Mouse (Mus musculus): ENCODE results near the gene Itsn1. TPM values are rescaled to one million over a fixed set of nuclear protein-coding genes. Genes with fewer than 3 reads are reported as not detected.

Itsn1 gene
- polyA plus RNA-seq, 1 experiment, result 55.2 TPM

DNA sequence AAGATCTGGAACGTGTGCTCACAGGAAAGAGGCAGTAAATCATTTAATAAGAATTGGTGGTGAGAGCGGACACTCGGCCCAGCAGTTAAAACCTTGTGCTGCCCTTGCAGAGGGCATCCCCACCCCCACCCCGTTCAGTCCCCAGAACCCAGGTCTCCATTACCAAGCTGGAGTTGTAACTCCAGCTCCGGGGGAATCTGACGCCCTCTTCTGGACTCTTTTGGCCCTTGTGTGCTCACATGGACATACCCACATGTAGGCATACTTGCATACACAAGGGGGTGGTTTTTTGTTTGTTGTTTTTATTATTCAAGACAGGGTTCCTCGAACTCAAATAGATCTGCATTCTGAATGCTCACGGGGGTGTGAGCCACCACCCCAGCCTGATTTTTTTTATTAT is 206.6 kb downstream of the Itsn1 start:
- Histone ChIP-seq H3K27ac (ENCODE audit: insufficient read depth, low read length) (no peak overlapping the region), H3K4me1 (ENCODE audit: control insufficient read depth, insufficient read depth, low read length) (no peaks in the 10 kb centered on the region), H3K4me3 (ENCODE audit: insufficient read depth, low read length) (no peak overlapping the region)
- TF ChIP-seq CTCF (IDR thresholded peaks at IDR 0.05; ENCODE audit: extremely low read depth, insufficient read depth, low read length), result no peak
- TF ChIP-seq POLR2A (IDR thresholded peaks at IDR 0.05; ENCODE audit: extremely low read depth, insufficient read depth, low read length), result no peak

DNA sequence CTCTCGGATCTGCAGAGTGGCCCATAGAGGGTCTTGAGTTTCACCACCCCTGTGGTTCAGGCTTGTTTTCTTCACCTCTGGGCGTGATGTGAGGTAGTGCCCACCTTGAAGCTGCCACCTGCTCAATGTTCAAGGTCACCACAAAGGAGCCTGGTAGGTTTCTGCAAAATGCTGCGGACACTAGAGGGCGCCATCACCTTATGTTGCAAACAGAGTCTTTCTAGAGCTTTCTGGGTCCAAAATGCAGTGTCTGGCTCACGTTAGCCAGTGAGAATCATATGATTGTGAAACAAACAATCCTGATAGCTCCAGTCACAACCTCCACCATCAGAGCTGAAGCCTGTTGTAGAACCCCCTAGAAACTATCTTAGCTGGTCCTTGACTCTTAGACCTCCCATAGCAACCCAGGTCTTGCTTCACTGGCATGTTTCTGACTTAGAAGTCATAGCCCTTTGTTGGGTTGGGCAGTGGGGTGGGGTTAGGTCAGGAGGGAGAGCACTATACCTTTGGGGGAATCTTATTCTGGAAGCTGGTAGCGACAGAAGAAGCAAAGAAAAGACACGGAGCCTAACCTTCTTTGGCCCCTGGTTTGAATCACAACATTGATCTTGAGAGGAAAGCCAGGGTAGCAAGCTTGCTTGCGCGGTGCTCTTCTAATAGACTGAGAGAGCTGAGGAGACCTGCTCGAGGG is 207.4 kb downstream of the Itsn1 start:
- Histone ChIP-seq H3K4me3 (ENCODE audit: insufficient read depth, low read length) (no peak overlapping the region), H3K27ac (ENCODE audit: insufficient read depth, low read length) (no peak overlapping the region), H3K4me1 (ENCODE audit: control insufficient read depth, insufficient read depth, low read length) (no peaks in the 10 kb centered on the region)
- TF ChIP-seq POLR2A (IDR thresholded peaks at IDR 0.05; ENCODE audit: extremely low read depth, insufficient read depth, low read length) (no peak), CTCF (IDR thresholded peaks at IDR 0.05; ENCODE audit: extremely low read depth, insufficient read depth, low read length) (peak; percentile 88)

DNA sequence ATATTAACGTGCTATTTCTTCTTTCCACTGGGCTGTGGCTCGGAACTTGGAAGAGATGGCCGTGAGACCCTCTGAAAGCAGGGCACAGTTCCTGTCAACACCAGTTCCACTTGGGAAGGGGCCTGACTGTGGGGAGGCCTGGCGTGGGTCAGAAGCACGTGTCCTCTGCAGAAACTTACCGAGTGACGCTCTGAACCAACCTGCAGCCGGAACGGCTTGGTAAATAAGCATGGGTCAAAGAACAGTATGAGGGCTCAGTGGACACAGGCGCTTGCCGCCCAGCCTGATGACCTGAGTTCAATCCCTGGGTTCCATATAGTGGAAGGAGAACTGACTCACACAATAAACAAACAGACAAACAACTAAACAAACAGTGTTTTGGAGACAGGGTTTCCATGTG is 208.2 kb downstream of the Itsn1 start:
- H3K4me3 ChIP-seq (ENCODE audit: insufficient read depth, low read length), result no peak overlapping the region
- TF ChIP-seq POLR2A (IDR thresholded peaks at IDR 0.05; ENCODE audit: extremely low read depth, insufficient read depth, low read length) (no peak), CTCF (IDR thresholded peaks at IDR 0.05; ENCODE audit: extremely low read depth, insufficient read depth, low read length) (no peak)
- H3K4me1 ChIP-seq (ENCODE audit: control insufficient read depth, insufficient read depth, low read length), result no peaks in the 10 kb centered on the region
- no peak overlapping the region for H3K27ac ChIP-seq (ENCODE audit: insufficient read depth, low read length)

DNA sequence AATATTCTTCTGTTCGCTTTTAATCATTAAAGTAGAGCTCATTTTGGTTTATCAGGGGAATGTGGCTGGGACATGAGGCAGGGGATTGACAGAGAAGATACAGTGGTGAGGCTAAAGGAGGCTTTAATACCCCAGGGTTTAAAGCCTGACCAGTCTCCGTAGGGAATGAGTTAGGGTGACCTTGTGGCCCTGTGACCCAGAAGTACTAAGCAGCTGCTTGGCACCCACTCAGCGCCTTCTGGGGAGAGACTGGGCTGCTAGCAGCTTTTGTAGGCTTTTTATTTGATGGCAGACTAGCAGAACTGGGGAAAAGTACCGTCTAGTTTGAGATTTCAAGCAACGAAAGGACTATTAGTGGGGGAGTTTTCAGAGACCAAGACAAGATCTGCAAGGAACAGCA is 209.1 kb downstream of the Itsn1 start:
- H3K4me1 ChIP-seq (ENCODE audit: control insufficient read depth, insufficient read depth, low read length), result no peaks in the 10 kb centered on the region
- H3K4me3 ChIP-seq (ENCODE audit: insufficient read depth, low read length), result no peak overlapping the region
- H3K27ac ChIP-seq (ENCODE audit: insufficient read depth, low read length), result no peak overlapping the region
- no peak for TF ChIP-seq CTCF (IDR thresholded peaks at IDR 0.05; ENCODE audit: extremely low read depth, insufficient read depth, low read length)
- TF ChIP-seq POLR2A (IDR thresholded peaks at IDR 0.05; ENCODE audit: extremely low read depth, insufficient read depth, low read length), result no peak

DNA sequence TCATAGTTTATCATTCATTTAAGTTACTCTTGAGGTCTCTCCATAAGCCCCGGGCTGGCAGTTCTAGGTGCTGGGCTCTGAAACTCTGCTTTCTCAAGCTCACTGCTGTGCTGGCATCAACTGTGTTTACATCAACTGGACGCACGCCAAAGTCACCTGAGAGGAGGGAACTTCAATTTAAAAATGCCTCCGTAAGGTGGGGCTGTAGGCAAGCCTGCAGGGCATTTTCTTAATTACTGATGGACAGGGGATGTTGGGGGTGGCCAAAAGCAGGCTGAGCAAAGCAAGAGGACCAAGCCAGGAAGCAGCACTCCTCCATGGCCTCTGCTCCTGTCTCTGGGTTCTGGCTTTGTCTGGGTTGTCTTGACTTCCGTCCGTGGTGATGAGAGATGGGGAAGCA is 211.6 kb downstream of the Itsn1 start:
- Histone ChIP-seq H3K4me3 (ENCODE audit: insufficient read depth, low read length) (no peak overlapping the region), H3K27ac (ENCODE audit: insufficient read depth, low read length) (no peak overlapping the region), H3K4me1 (ENCODE audit: control insufficient read depth, insufficient read depth, low read length) (no peaks in the 10 kb centered on the region)
- TF ChIP-seq CTCF (IDR thresholded peaks at IDR 0.05; ENCODE audit: extremely low read depth, insufficient read depth, low read length), result no peak
- no peak for TF ChIP-seq POLR2A (IDR thresholded peaks at IDR 0.05; ENCODE audit: extremely low read depth, insufficient read depth, low read length)

DNA sequence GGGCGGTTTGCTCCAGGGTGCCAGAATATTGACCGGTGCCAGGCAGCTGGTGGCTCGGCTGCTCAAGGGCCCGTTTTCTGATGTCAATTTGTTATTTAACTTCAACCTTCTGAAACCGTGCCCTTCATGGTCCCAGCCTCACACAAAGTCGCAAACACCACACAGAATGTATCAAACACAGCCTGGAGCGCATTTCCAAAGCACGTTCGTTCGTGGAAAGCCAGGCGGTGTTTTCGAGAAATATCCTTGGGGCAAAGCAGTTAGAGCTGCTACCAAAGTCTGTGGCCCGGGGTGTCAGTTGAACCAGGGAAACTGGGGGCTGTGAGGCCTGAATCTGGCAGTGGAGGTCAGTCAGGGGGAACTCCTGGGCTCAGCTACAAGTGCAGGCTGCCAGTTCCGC is 213.1 kb downstream of the Itsn1 start:
- Histone ChIP-seq H3K4me1 (ENCODE audit: control insufficient read depth, insufficient read depth, low read length) (no peaks in the 10 kb centered on the region), H3K27ac (ENCODE audit: insufficient read depth, low read length) (no peak overlapping the region), H3K4me3 (ENCODE audit: insufficient read depth, low read length) (no peak overlapping the region)
- TF ChIP-seq CTCF (IDR thresholded peaks at IDR 0.05; ENCODE audit: extremely low read depth, insufficient read depth, low read length) (no peak), POLR2A (IDR thresholded peaks at IDR 0.05; ENCODE audit: extremely low read depth, insufficient read depth, low read length) (no peak)

DNA sequence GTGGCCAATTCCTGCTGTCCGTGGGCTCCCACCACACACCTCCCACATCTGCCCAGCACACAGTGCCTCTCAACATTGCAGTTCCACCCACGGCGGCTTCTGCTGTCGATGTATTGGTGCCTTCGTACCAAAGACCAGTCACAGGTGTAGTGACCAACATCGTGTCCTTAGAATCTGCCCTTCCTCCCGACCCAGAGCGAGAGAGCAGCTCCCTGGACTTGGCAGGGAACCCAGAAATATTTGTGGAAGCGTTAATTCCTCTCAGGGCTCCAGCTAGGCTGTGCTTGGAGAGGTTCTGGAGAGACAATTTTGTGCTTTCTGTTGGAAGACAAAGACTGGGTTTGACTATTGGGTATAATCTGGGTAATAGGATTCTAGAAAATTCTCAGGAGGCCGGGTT is 217.2 kb downstream of the Itsn1 start:
- Histone ChIP-seq H3K4me3 (ENCODE audit: insufficient read depth, low read length) (no peak overlapping the region), H3K27ac (ENCODE audit: insufficient read depth, low read length) (no peak overlapping the region), H3K4me1 (ENCODE audit: control insufficient read depth, insufficient read depth, low read length) (no peaks in the 10 kb centered on the region)
- TF ChIP-seq CTCF (IDR thresholded peaks at IDR 0.05; ENCODE audit: extremely low read depth, insufficient read depth, low read length) (no peak), POLR2A (IDR thresholded peaks at IDR 0.05; ENCODE audit: extremely low read depth, insufficient read depth, low read length) (no peak)

DNA sequence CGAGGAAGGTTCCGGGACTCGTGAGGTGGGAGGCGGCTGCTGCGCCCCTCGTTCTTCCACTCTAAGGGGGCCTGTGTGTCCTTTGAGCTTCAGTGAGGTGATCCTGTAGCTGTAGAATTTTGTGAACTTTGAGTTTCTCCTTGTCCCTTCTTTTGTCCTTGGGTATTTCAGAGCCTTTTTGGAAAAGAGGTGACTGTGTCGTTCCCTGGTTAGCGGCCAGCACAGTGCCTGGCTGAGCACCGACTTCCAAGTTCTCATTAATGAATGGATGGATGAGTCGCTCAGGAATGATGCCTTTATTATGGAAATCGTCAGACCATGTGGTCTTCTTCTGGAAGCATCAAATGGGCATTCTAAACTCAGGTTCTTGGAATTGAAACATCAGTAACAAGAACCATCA is 218.0 kb downstream of the Itsn1 start:
- Histone ChIP-seq H3K4me3 (ENCODE audit: insufficient read depth, low read length) (no peak overlapping the region), H3K27ac (ENCODE audit: insufficient read depth, low read length) (no peak overlapping the region), H3K4me1 (ENCODE audit: control insufficient read depth, insufficient read depth, low read length) (no peaks in the 10 kb centered on the region)
- TF ChIP-seq CTCF (IDR thresholded peaks at IDR 0.05; ENCODE audit: extremely low read depth, insufficient read depth, low read length) (no peak), POLR2A (IDR thresholded peaks at IDR 0.05; ENCODE audit: extremely low read depth, insufficient read depth, low read length) (no peak)

DNA sequence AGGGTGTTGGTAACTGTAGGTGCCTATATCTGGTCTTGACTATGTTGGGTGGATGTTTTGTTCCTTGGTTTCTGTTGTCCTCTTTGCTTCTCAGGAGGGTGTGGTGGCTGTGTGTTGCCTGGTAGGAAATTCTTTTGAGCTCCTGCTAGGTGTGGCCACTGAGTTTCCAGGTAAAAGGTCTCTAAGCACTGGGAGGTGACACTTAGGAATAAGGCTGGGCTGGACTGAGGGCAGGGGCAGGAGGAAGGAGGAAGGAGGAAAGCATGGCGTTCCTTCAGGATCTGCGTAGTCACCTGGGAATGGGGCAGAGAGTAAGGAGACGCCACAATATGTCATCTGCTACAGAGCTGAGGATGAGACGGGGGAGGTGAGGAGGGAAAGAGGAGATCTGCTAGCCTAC is 224.9 kb downstream of the Itsn1 start:
- Histone ChIP-seq H3K4me3 (ENCODE audit: insufficient read depth, low read length) (no peak overlapping the region), H3K27ac (ENCODE audit: insufficient read depth, low read length) (no peak overlapping the region), H3K4me1 (ENCODE audit: control insufficient read depth, insufficient read depth, low read length) (no peaks in the 10 kb centered on the region)
- TF ChIP-seq POLR2A (IDR thresholded peaks at IDR 0.05; ENCODE audit: extremely low read depth, insufficient read depth, low read length), result no peak
- TF ChIP-seq CTCF (IDR thresholded peaks at IDR 0.05; ENCODE audit: extremely low read depth, insufficient read depth, low read length), result no peak

DNA sequence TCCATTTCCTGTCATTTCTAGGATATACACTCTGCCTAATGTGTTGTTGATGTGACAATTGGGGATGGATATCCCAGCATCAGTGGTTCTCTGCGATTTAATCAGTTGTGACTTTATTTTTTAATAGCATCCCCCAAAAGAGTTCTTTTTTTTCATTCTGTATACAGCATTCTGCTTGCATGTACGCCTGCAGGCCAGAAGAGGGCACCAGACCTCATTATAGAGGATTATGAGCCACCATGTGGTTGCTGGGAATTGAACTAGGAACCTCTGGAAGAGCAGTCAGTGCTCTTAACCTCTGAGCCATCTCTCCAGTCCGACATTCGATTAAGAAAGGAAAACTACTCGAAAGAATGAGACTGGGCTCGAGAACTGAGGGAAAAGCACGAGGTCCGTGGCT is 225.7 kb downstream of the Itsn1 start:
- no peak overlapping the region for H3K27ac ChIP-seq (ENCODE audit: insufficient read depth, low read length)
- no peak overlapping the region for H3K4me3 ChIP-seq (ENCODE audit: insufficient read depth, low read length)
- TF ChIP-seq POLR2A (IDR thresholded peaks at IDR 0.05; ENCODE audit: extremely low read depth, insufficient read depth, low read length) (no peak), CTCF (IDR thresholded peaks at IDR 0.05; ENCODE audit: extremely low read depth, insufficient read depth, low read length) (no peak)
- no peaks in the 10 kb centered on the region for H3K4me1 ChIP-seq (ENCODE audit: control insufficient read depth, insufficient read depth, low read length)

All from cortical plate, adult 2 months (tissue).